Mouse (Mus musculus) heart, postnatal 0 days (tissue): ENCODE measurements around the gene Lypd3. TPM values are rescaled to one million over a fixed set of nuclear protein-coding genes. Genes with fewer than 3 reads are reported as not detected.

Source experiments
- ATAC-seq: fragments of 200-750 bp; cut with Nextera tagmentation; 2 replicates; pipeline ENCODE4 v1.8.0; 2017; ENCODE audit warnings: low read depth, moderate number of reproducible peaks, moderate library complexity; ENCODE audit not compliant: insufficient read depth
- DNase-seq: peaks from one replicate; pipeline ENCODE4 v3.0.0-alpha.2; 2016; ENCODE audit warnings: low spot score
- H3K27ac ChIP-seq: fragments of 300-500 bp; sonication (generic); 2 replicates; pipeline ENCODE4 v1.5.1; 2014; ENCODE audit warnings: low read depth, mild to moderate bottlenecking
- H3K27me3 ChIP-seq: fragments of 300-500 bp; sonication (generic); 2 replicates; pipeline ENCODE4 v1.6.1; 2014; ENCODE audit warnings: low read length, mixed read lengths; ENCODE audit not compliant: control insufficient read depth, insufficient read depth
- H3K36me3 ChIP-seq: fragments of 300-500 bp; sonication (generic); replicated peaks from 2 replicates; pipeline ENCODE4 v1.6.1; 2014; ENCODE audit warnings: low read length, mixed read lengths; ENCODE audit not compliant: control insufficient read depth, insufficient read depth
- H3K4me1 ChIP-seq: fragments of 300-500 bp; sonication (generic); 2 replicates; pipeline ENCODE4 v1.6.1; 2014; ENCODE audit warnings: antibody characterized with exemption; ENCODE audit not compliant: control insufficient read depth, insufficient read depth
- H3K4me2 ChIP-seq: fragments of 300-500 bp; sonication (generic); 2 replicates; pipeline ENCODE4 v1.6.1; 2014; ENCODE audit warnings: low read depth, mild to moderate bottlenecking, low read length, moderate library complexity
- H3K4me3 ChIP-seq: fragments of 300-500 bp; sonication (generic); 2 replicates; pipeline ENCODE4 v1.5.1; 2014; ENCODE audit warnings: low read depth, low read length
- H3K9ac ChIP-seq: fragments of 300-500 bp; sonication (generic); replicated peaks from 2 replicates; pipeline ENCODE4 v1.6.1; 2014; ENCODE audit warnings: low read depth, low read length, mixed read lengths
- H3K9me3 ChIP-seq: fragments of 300-500 bp; sonication (generic); replicated peaks from 2 replicates; pipeline ENCODE4 v1.6.1; 2016; ENCODE audit warnings: low read length; ENCODE audit not compliant: control insufficient read depth
- CTCF ChIP-seq: IDR thresholded peaks from 2 replicates; pipeline ENCODE4 v1.5.1; 2016; ENCODE audit warnings: antibody characterized with exemption, control low read depth, low read depth
- EP300 ChIP-seq: IDR thresholded peaks from 2 replicates; pipeline ENCODE4 v1.6.1; 2016; ENCODE audit warnings: antibody characterized with exemption, low read depth
- WGBS: fragments of 180-500 bp; shearing (Covaris S2); extraction: QIAGEN DNeasy Blood & Tissue Kit; methylation state at CpG from one replicate; pipeline ENCODE4 v1.1.7; 2014; 5-methylcytosine and 5-hydroxymethylcytosine counted together
- polyA plus RNA-seq: library from polyadenylated mRNA; unstranded; fragments of >200 nt; fragmentation: Nextera tagmentation; extraction: Ambion mirVana; gene quantifications from 2 replicates; pipeline ENCODE4 v1.2.1, GENCODE M21; 2015
- total RNA-seq: library from RNA; depleted of rRNA; stranded (reverse); fragments of >200 nt; gene quantifications from 2 replicates; pipeline ENCODE4 v1.2.3, GENCODE M21; 2014; ENCODE audit warnings: low replicate concordance

Lypd3 gene
- total and polyA plus RNA-seq, 2 experiments from 2014 or later, result not detected

GRCm38 (mm10) chr7:24646486-24646885 is 10.1 kb downstream of the Lypd3 start:
- H3K9me3 ChIP-seq, result no peaks in the 10 kb centered on the region
- DNase-seq (no peak), ATAC-seq (no peak)
- peaks cover 7% of the 10 kb centered on the region; the same call in 1 of the 2 replicates for H3K27me3 ChIP-seq
- TF ChIP-seq EP300 (no peak), CTCF (no peak)
- no peak overlapping the region for H3K4me2 ChIP-seq
- no peak overlapping the region for H3K9ac ChIP-seq
- no peak overlapping the region for H3K4me3 ChIP-seq
- 72% methylated on average over 7 of the region's 7 CpGs for WGBS
- no peak overlapping the region for H3K27ac ChIP-seq
- H3K4me1 ChIP-seq, result no peaks in the 10 kb centered on the region
- H3K36me3 ChIP-seq, result no peaks in the 10 kb centered on the region

- no peaks in the 10 kb centered on the region for H3K4me1 ChIP-seq
- H3K9ac ChIP-seq, result no peak overlapping the region
- H3K4me3 ChIP-seq, result no peak overlapping the region
- H3K36me3 ChIP-seq, result no peaks in the 10 kb centered on the region
- no peaks in the 10 kb centered on the region for H3K27me3 ChIP-seq
- no peaks in the 10 kb centered on the region for H3K9me3 ChIP-seq
- no peak overlapping the region for H3K4me2 ChIP-seq
- no peak for ATAC-seq
- peak; percentile 71 for TF ChIP-seq CTCF
- TF ChIP-seq EP300, result no peak
- 25% methylated on average over 7 of the region's 7 CpGs for WGBS
- no peak for DNase-seq
- H3K27ac ChIP-seq, result no peak overlapping the region
These were observed 17.3 kb downstream of the Lypd3 start for GRCm38 (mm10) chr7:24653681-24654080.

GRCm38 (mm10) chr7:24659737-24660357 is 23.5 kb downstream of the Lypd3 start:
- no peaks in the 10 kb centered on the region for H3K36me3 ChIP-seq
- TF ChIP-seq EP300 (no peak), CTCF (no peak)
- no peaks in the 10 kb centered on the region for H3K27me3 ChIP-seq
- H3K27ac ChIP-seq, result no peak overlapping the region
- WGBS, result 55% methylated on average over 12 of the region's 12 CpGs
- DNase-seq, result no peak
- H3K4me2 ChIP-seq, result no peak overlapping the region
- H3K4me1 ChIP-seq, result no peaks in the 10 kb centered on the region
- no peak overlapping the region for H3K4me3 ChIP-seq
- no peaks in the 10 kb centered on the region for H3K9me3 ChIP-seq
- no peak overlapping the region for H3K9ac ChIP-seq
- no peak for ATAC-seq

GRCm38 (mm10) chr7:24661118-24661904 is 25.0 kb downstream of the Lypd3 start:
- no peak overlapping the region for H3K4me3 ChIP-seq
- H3K36me3 ChIP-seq, result no peaks in the 10 kb centered on the region
- H3K27me3 ChIP-seq, result no peaks in the 10 kb centered on the region
- ATAC-seq (no peak), DNase-seq (no peak)
- H3K27ac ChIP-seq, result no peak overlapping the region
- TF ChIP-seq CTCF (no peak), EP300 (no peak)
- H3K9ac ChIP-seq, result no peak overlapping the region
- H3K4me1 ChIP-seq, result no peaks in the 10 kb centered on the region
- no peak overlapping the region for H3K4me2 ChIP-seq
- no peaks in the 10 kb centered on the region for H3K9me3 ChIP-seq
- WGBS, result 55% methylated on average over 17 of the region's 17 CpGs

DNA sequence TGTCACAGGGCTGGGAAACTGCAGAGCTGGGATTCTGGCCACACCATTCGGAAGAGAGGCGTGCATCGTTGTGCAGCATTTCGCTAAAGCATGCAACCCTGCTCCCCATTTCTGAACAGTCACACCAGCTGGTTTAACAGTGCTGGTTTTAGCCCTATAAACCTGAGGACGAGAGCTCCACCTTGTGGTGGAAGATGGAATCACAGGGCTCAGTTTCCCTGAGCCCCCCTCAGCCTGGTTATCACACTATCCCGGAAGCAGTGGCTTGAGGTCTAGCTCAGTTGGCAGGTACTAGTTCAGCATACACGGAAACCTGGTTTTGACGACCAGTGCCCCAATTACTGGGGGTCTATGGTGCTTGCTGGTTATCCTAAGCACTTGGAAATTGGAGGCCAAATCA is 26.2 kb downstream of the Lypd3 start:
- Histone ChIP-seq H3K4me2 (no peak overlapping the region), H3K9me3 (no peaks in the 10 kb centered on the region), H3K4me3 (no peak overlapping the region), H3K27ac (no peak overlapping the region), H3K27me3 (no peaks in the 10 kb centered on the region), H3K36me3 (no peaks in the 10 kb centered on the region), H3K9ac (no peak overlapping the region), H3K4me1 (no peaks in the 10 kb centered on the region)
- WGBS, result 14% methylated on average over 8 of the region's 8 CpGs
- no peak for TF ChIP-seq EP300
- TF ChIP-seq CTCF, result peak; percentile 84
- ATAC-seq (no peak), DNase-seq (peak; percentile 57)
